Mouse (Mus musculus) erythroblast, embryonic 14.5 days (primary cell): ENCODE data around the gene Rpn2.

ENCODE experiments used
- GATA1 ChIP-seq: IDR thresholded peaks from 2 replicates; pipeline ENCODE4 v1.6.1; 2012; ENCODE audit warnings: low read length, inconsistent platforms, mixed read lengths
- TAL1 ChIP-seq: IDR thresholded peaks from 3 replicates; pipeline ENCODE4 v1.6.1; 2012; ENCODE audit warnings: low read length, inconsistent platforms, mixed read lengths

DNA sequence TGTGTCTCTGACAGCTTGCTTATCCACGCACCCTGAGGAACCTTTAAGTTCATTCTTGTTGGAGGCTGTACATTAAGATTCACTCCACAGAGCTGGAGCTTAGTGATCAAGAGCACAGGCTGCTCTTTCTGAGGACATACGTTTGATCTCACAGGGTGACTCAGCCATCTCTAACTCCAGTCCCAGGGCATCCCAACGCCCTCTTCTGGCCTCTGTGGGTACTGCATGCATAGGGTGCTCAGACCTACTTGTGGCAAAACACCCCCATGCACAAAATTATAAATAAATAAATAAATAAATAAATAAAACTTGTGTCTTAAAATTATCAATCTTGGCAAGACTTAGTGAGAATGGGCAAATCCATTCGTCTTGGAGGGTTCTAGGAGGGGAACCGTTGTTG, 59.8 kb downstream of the Rpn2 start:
- TF ChIP-seq GATA1 (no peak), TAL1 (no peak)
